Mouse (Mus musculus) MEL (cell line): ENCODE measurements around the gene Plekhg3. TPM values are rescaled to one million over a fixed set of nuclear protein-coding genes. Genes with fewer than 3 reads are reported as not detected.

Source experiments
- DNase-seq: peaks from one replicate; pipeline ENCODE4 v3.0.0; 2011; ENCODE audit warnings: low read depth, low spot score
- H3K27ac ChIP-seq: 2 replicates; pipeline ENCODE4 v1.5.1; 2012; ENCODE audit warnings: low read depth, mild to moderate bottlenecking, control low read depth, low read length, moderate library complexity; ENCODE audit not compliant: control insufficient read depth
- H3K27me3 ChIP-seq, 2 experiments: fragments of 150-350 bp in 1 of 2; sonication (generic) in 1 of 2; 2 replicates each; pipeline ENCODE4 v1.6.1; 2012; ENCODE audit warnings: low read length in 2 of 2, mild to moderate bottlenecking in 2 of 2, improper control_type of control experiment in 1 of 2, moderate library complexity in 1 of 2; ENCODE audit not compliant: insufficient read depth in 2 of 2, control insufficient read depth in 1 of 2
- H3K36me3 ChIP-seq, 2 experiments: 2 replicates each; pipeline ENCODE4 v1.6.1; 2012 to 2014; ENCODE audit warnings: low read length in 2 of 2, improper control_type of control experiment in 1 of 2, inconsistent platforms in 1 of 2, mild to moderate bottlenecking in 1 of 2; ENCODE audit not compliant: insufficient read depth in 2 of 2, control insufficient read depth in 1 of 2
- H3K4me1 ChIP-seq, 2 experiments: fragments of 150-350 bp in 1 of 2; sonication (generic) in 1 of 2; 2 replicates each; pipeline ENCODE4 v1.6.1; 2012; ENCODE audit warnings: low read length in 2 of 2, improper control_type of control experiment in 1 of 2, mild to moderate bottlenecking in 1 of 2; ENCODE audit not compliant: insufficient read depth in 2 of 2, control insufficient read depth in 1 of 2
- H3K4me3 ChIP-seq, 2 experiments: fragments of 150-350 bp in 1 of 2; sonication (generic) in 1 of 2; 2 replicates each; pipeline ENCODE4 v1.5.1; 2012; ENCODE audit warnings: low read depth in 2 of 2, low read length in 2 of 2, mild to moderate bottlenecking in 2 of 2, moderate library complexity in 2 of 2, control low read depth in 1 of 2, improper control_type of control experiment in 1 of 2; ENCODE audit not compliant: control insufficient read depth in 1 of 2, insufficient read depth in 1 of 2
- H3K79me2 ChIP-seq: 2 replicates; pipeline ENCODE4 v1.6.1; 2012; ENCODE audit warnings: mild to moderate bottlenecking, low read length, moderate library complexity; ENCODE audit not compliant: control insufficient read depth, poor library complexity, insufficient read depth
- H3K9ac ChIP-seq: 2 replicates; pipeline ENCODE4 v1.6.1; 2012; ENCODE audit warnings: low read depth, mild to moderate bottlenecking, control low read depth, low read length, moderate library complexity; ENCODE audit not compliant: control insufficient read depth, poor library complexity, severe bottlenecking
- H3K9me3 ChIP-seq: fragments of 150-350 bp; sonication (generic); replicated peaks from 2 replicates; pipeline ENCODE4 v1.6.1; 2012; ENCODE audit warnings: mild to moderate bottlenecking, low read length, improper control_type of control experiment, moderate library complexity; ENCODE audit not compliant: insufficient read depth
- ELF1 ChIP-seq: IDR thresholded peaks from 2 replicates; pipeline ENCODE4 v1.6.1; 2014; ENCODE audit warnings: low read depth, mild to moderate bottlenecking, inconsistent platforms, low read length, improper control_type of control experiment, moderate library complexity
- EP300 ChIP-seq, 2 experiments: IDR thresholded peaks; 2 replicates each; pipeline ENCODE4 v1.6.1; 2011; ENCODE audit warnings: improper control_type of control experiment in 2 of 2, low read length in 2 of 2, low read depth in 1 of 2, mild to moderate bottlenecking in 1 of 2
- HCFC1 ChIP-seq: IDR thresholded peaks from 2 replicates; pipeline ENCODE4 v1.6.1; 2012; ENCODE audit warnings: low read depth, mild to moderate bottlenecking, inconsistent platforms, low read length, improper control_type of control experiment, moderate library complexity
- JUND ChIP-seq: IDR thresholded peaks from 2 replicates; pipeline ENCODE4 v1.6.1; 2011; ENCODE audit warnings: low read depth, mild to moderate bottlenecking, improper control_type of control experiment, low read length
- MAFK ChIP-seq: IDR thresholded peaks from 2 replicates; pipeline ENCODE4 v1.6.1; 2011; ENCODE audit warnings: low read depth, mild to moderate bottlenecking, low read length, improper control_type of control experiment, borderline replicate concordance
- MAX ChIP-seq: IDR thresholded peaks from 2 replicates; pipeline ENCODE4 v1.6.1; 2011; ENCODE audit warnings: low read length, improper control_type of control experiment
- MAZ ChIP-seq: IDR thresholded peaks from 2 replicates; pipeline ENCODE4 v1.6.1; 2012; ENCODE audit warnings: low read depth, mild to moderate bottlenecking, inconsistent platforms, low read length, improper control_type of control experiment
- MYB ChIP-seq: IDR thresholded peaks from 2 replicates; pipeline ENCODE4 v1.6.1; 2011; ENCODE audit warnings: mild to moderate bottlenecking, low read depth, low read length, improper control_type of control experiment
- NELFE ChIP-seq: IDR thresholded peaks from 2 replicates; pipeline ENCODE4 v1.6.1; 2011; ENCODE audit warnings: low read depth, low read length, improper control_type of control experiment
- POLR2AphosphoS2 ChIP-seq: IDR thresholded peaks from 2 replicates; pipeline ENCODE4 v1.6.1; 2011; ENCODE audit warnings: low read length, improper control_type of control experiment
- TBP ChIP-seq: IDR thresholded peaks from 2 replicates; pipeline ENCODE4 v1.8.0; 2011; ENCODE audit warnings: low read depth, low read length, improper control_type of control experiment
- TCF12 ChIP-seq: IDR thresholded peaks from 2 replicates; pipeline ENCODE4 v1.6.1; 2014; ENCODE audit warnings: low read depth, mild to moderate bottlenecking, inconsistent platforms, low read length, improper control_type of control experiment, moderate library complexity
- ZC3H11A ChIP-seq: IDR thresholded peaks from 2 replicates; pipeline ENCODE4 v1.6.1; 2012; ENCODE audit warnings: low read depth, mild to moderate bottlenecking, inconsistent platforms, low read length, improper control_type of control experiment
- ZMIZ1 ChIP-seq: IDR thresholded peaks from 2 replicates; pipeline ENCODE4 v1.6.1; 2012; ENCODE audit warnings: low read depth, mild to moderate bottlenecking, inconsistent platforms, low read length, improper control_type of control experiment, moderate library complexity
- ZNF384 ChIP-seq: IDR thresholded peaks from 2 replicates; pipeline ENCODE4 v1.6.1; 2012; ENCODE audit warnings: low read depth, mild to moderate bottlenecking, inconsistent platforms, low read length, improper control_type of control experiment
- polyA plus RNA-seq, 2 experiments: library from polyadenylated mRNA; stranded (reverse) in 1 of 2; unstranded in 1 of 2; fragments of >175 nt in 1 of 2; fragments of >200 nt in 1 of 2; gene quantifications; 2 replicates each; pipeline versions ENCODE4 v1.2.1 to v1.2.4; 2012; ENCODE audit warnings: low replicate concordance in 2 of 2, low read depth in 1 of 2; ENCODE audit not compliant: insufficient read length in 2 of 2, insufficient read depth in 1 of 2, missing spikeins in 1 of 2
- total RNA-seq: library from RNA; depleted of rRNA; stranded (reverse); fragments of 300-350 nt; gene quantifications from 2 replicates; pipeline ENCODE4 v1.2.3, GENCODE M21; 2012

The Plekhg3 gene
- total and polyA plus RNA-seq, 3 experiments, result 0.92 to 7.0 TPM; not detected in 1

DNA sequence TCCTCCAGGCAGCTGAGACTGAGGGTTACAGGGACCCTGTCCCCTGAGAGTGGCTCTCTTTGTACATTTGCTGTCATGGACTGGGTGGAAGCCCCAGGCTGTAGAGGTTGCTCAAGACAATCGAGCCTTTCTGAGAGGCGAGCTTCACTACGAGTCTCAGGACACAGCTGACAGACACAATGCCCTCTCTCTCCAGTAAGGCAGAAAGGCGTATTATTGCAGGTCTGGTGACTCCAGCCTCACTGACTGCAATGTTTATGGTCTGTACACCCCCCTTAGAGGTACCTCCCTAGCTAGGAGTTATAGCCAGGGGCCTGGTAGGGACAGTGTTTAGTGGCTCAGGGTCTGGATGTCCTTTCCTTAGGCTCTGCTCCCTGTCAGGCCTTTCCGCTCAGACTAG, 22.9 kb upstream of the Plekhg3 start:
- H3K36me3 ChIP-seq, result no peaks in the 10 kb centered on the region

GRCm38 (mm10) chr12:76508909-76509440, 21.7 kb upstream of the Plekhg3 start:
- Histone ChIP-seq H3K27ac (no peak overlapping the region), H3K9ac (no peak overlapping the region), H3K4me3 (no peak overlapping the region), H3K79me2 (no peaks in the 10 kb centered on the region), H3K9me3 (no peaks in the 10 kb centered on the region), H3K27me3 (no peaks in the 10 kb centered on the region)
- TF ChIP-seq MYB, result no peak
- no peak for TF ChIP-seq MAFK
- TF ChIP-seq MAZ, result no peak
- TF ChIP-seq TBP, result no peak
- no peak for TF ChIP-seq JUND
- TF ChIP-seq, all 39 proteins: peak for 0
- Histone ChIP-seq H3K36me3 (no peaks in the 10 kb centered on the region), H3K4me1 (peaks cover 0 to 7% of the 10 kb centered on the region in 2 experiments; a peak in 1 of 4 replicates)
- no peak for DNase-seq

More for the DNA sequence above, 22.9 kb upstream of the Plekhg3 start:
- Histone ChIP-seq H3K27ac (no peak overlapping the region), H3K79me2 (no peaks in the 10 kb centered on the region), H3K9me3 (no peaks in the 10 kb centered on the region), H3K4me1 (peaks cover 0 to 7% of the 10 kb centered on the region in 2 experiments; a peak in 1 of 4 replicates), H3K27me3 (no peaks in the 10 kb centered on the region), H3K9ac (no peak overlapping the region), H3K4me3 (no peak overlapping the region)
- TF ChIP-seq ZMIZ1 (no peak), NELFE (no peak), ELF1 (no peak), ZC3H11A (no peak), TCF12 (no peak)
- DNase-seq, result no peak

DNA sequence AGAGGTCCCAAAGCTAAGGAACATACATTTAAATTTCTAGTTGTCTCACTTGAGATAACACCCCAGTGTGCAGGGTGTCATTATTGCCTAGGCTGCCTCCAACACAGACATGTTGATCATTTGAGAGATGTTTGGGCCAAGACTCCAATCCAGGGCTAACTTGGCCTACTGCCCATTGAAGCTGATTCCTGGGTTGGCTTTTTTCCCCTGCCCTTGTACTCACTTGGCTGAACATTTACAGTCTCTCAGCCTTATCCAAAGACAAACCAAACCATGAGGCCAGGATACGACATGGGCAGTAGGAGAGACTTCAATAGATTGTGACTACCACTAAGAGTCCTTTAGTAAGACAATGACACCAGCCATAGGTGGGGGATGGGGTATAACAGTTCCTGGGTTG, 18.0 kb upstream of the Plekhg3 start:
- Histone ChIP-seq H3K36me3 (peaks cover 0 to 4% of the 10 kb centered on the region in 2 experiments; a peak in 1 of 4 replicates), H3K9me3 (no peaks in the 10 kb centered on the region), H3K79me2 (no peaks in the 10 kb centered on the region), H3K4me1 (peaks cover 0 to 9% of the 10 kb centered on the region in 2 experiments; a peak in 2 of 4 replicates), H3K9ac (no peak overlapping the region), H3K4me3 (no peak overlapping the region), H3K27ac (no peak overlapping the region), H3K27me3 (no peaks in the 10 kb centered on the region)
- no peak for DNase-seq
- TF ChIP-seq ZNF384 (no peak), POLR2AphosphoS2 (no peak), MAX (no peak), ZMIZ1 (no peak), HCFC1 (no peak), EP300 (IDR thresholded peaks at IDR 0.05; ENCODE audit: low read depth in 1 of 2, low read length in 2 of 2) (no peak), TBP (no peak), ZC3H11A (no peak)
